9 mouse cellular contexts compared by ENCODE assay signal in genomic region chr1:36059959-36060953, GRCm38 (mm10). TPM values are rescaled to one million over a fixed set of nuclear protein-coding genes. Genes with fewer than 3 reads are reported as not detected.
DNase-seq lines count a peak whose midpoint lies in the region; ATAC-seq lines count a peak whose summit lies in the region.
"Had no signal": no experiment of that assay in that cellular context is flagged by ENCODE, and none has a peak within 500 bp of the region (broad histone marks: within the 10 kb centered on the region; RNA-seq: fewer than 3 reads in every experiment).

No protein-coding gene starts in this region.

- H3K9ac ChIP-seq in hindbrain, embryonic 14.5 days, result no peak overlapping the region
- H3K9ac ChIP-seq in hindbrain, embryonic 12.5 days, result no peak overlapping the region
- H3K9ac ChIP-seq in embryonic facial prominence, embryonic 13.5 days, result peak overlapping the region; percentile 49; the same call in 1 of the 2 replicates
- H3K9ac ChIP-seq: liver, embryonic 13.5 days had no signal

- no peak for DNase-seq in hindbrain, embryonic 14.5 days (ENCODE audit: low spot score)
- peak; percentile 79 for DNase-seq in Muller cell, postnatal 12 days (ENCODE audit: inconsistent ontology term)
- DNase-seq in lung, postnatal 36 days, result peak; percentile 54
- no peak for DNase-seq in right cerebral cortex, postnatal 25 days
- DNase-seq in T-cell, adult 2 months (ENCODE audit: low spot score), result no peak
- no peak for DNase-seq in adrenal gland, postnatal 10 days
- DNase-seq: liver, embryonic 13.5 days had no signal

- WGBS in hindbrain, embryonic 14.5 days, result 33% methylated on average over 13 of the region's 13 CpGs
- 31% methylated on average over 13 of the region's 13 CpGs for WGBS in hindbrain, embryonic 12.5 days
- WGBS in embryonic facial prominence, embryonic 13.5 days, result 29% methylated on average over 13 of the region's 13 CpGs

- H3K4me2 ChIP-seq in hindbrain, embryonic 14.5 days (replicated peaks), result no peak overlapping the region
- no peak overlapping the region for H3K4me2 ChIP-seq in hindbrain, embryonic 12.5 days (replicated peaks)
- H3K4me2 ChIP-seq in embryonic facial prominence, embryonic 13.5 days, result no peak overlapping the region
- H3K4me2 ChIP-seq: liver, embryonic 13.5 days had no signal

- peaks cover 9% of the 10 kb centered on the region for H3K4me1 ChIP-seq in hindbrain, embryonic 14.5 days (replicated peaks; ENCODE audit: control insufficient read depth, insufficient read depth, low read length)
- peaks cover 28% of the 10 kb centered on the region for H3K4me1 ChIP-seq in hindbrain, embryonic 12.5 days
- peaks cover 42% of the 10 kb centered on the region for H3K4me1 ChIP-seq in embryonic facial prominence, embryonic 13.5 days

- H3K9me3 ChIP-seq in hindbrain, embryonic 14.5 days (ENCODE audit: control insufficient read depth, low read length), result no peaks in the 10 kb centered on the region
- no peaks in the 10 kb centered on the region for H3K9me3 ChIP-seq in hindbrain, embryonic 12.5 days (replicated peaks)
- H3K9me3 ChIP-seq in embryonic facial prominence, embryonic 13.5 days, result no peaks in the 10 kb centered on the region
- H3K9me3 ChIP-seq: liver, embryonic 13.5 days had no signal

- H3K4me3 ChIP-seq in hindbrain, embryonic 14.5 days (replicated peaks; ENCODE audit: low read length), result no peak overlapping the region
- H3K4me3 ChIP-seq in hindbrain, embryonic 12.5 days, result no peak overlapping the region
- H3K4me3 ChIP-seq in embryonic facial prominence, embryonic 13.5 days, result no peak overlapping the region
- H3K4me3 ChIP-seq: liver, embryonic 13.5 days had no signal

- H3K36me3 ChIP-seq in hindbrain, embryonic 14.5 days (replicated peaks; ENCODE audit: control insufficient read depth, insufficient read depth), result no peaks in the 10 kb centered on the region
- no peaks in the 10 kb centered on the region for H3K36me3 ChIP-seq in hindbrain, embryonic 12.5 days
- no peaks in the 10 kb centered on the region for H3K36me3 ChIP-seq in embryonic facial prominence, embryonic 13.5 days
- H3K36me3 ChIP-seq: liver, embryonic 13.5 days had no signal

- H3K27me3 ChIP-seq in hindbrain, embryonic 14.5 days (ENCODE audit: control insufficient read depth, insufficient read depth, low read length), result no peaks in the 10 kb centered on the region
- H3K27me3 ChIP-seq in hindbrain, embryonic 12.5 days, result no peaks in the 10 kb centered on the region
- no peaks in the 10 kb centered on the region for H3K27me3 ChIP-seq in embryonic facial prominence, embryonic 13.5 days

- ATAC-seq in hindbrain, embryonic 14.5 days (ENCODE audit: low FRiP score), result no peak
- ATAC-seq in hindbrain, embryonic 12.5 days (ENCODE audit: low FRiP score), result no peak
- ATAC-seq in embryonic facial prominence, embryonic 13.5 days (ENCODE audit: insufficient number of reproducible peaks, insufficient read depth, low FRiP score, low TSS enrichment, low read depth), result peak; percentile 71

- H3K27ac ChIP-seq in hindbrain, embryonic 14.5 days, result peak overlapping the region; percentile 29; the same call in 1 of the 2 replicates
- H3K27ac ChIP-seq in hindbrain, embryonic 12.5 days, result no peak overlapping the region
- peak overlapping the region; percentile 86 for H3K27ac ChIP-seq in embryonic facial prominence, embryonic 13.5 days
- H3K27ac ChIP-seq: liver, embryonic 13.5 days had no signal

RNA-seq across cellular contexts. Expression of gene Hs6st1, which starts 7.9 kb away (rescaled TPM):
- polyA plus RNA-seq in hindbrain, embryonic 14.5 days (2014; fragmentation: Nextera tagmentation; extraction: Ambion mirVana), result 18.9 and 20.2 TPM in 2 replicates
- polyA plus RNA-seq in hindbrain, embryonic 12.5 days (2016; fragmentation: Nextera tagmentation; extraction: Ambion mirVana), result 20.5 and 22.0 TPM in 2 replicates
- polyA plus RNA-seq in embryonic facial prominence, embryonic 13.5 days (2015; fragmentation: Nextera tagmentation; extraction: Ambion mirVana), result 5.4 and 6.1 TPM in 2 replicates
- total RNA-seq in adrenal gland, postnatal 10 days (2021), result 10 to 100 TPM; 56.2 to 62.9 TPM

Comparison
In these comparisons a context has a peak if more than half of its experiments do, and no peak if none do; other contexts are left out.
1. DNase-seq: peak in Muller cell, postnatal 12 days (single experiment) and lung, postnatal 36 days (single experiment); none in hindbrain, embryonic 14.5 days (single experiment), right cerebral cortex, postnatal 25 days (single experiment), T-cell, adult 2 months (single experiment) and adrenal gland, postnatal 10 days (single experiment).